Mouse (Mus musculus) MEL (cell line): ENCODE measurements around the gene Robo1. TPM values are rescaled to one million over a fixed set of nuclear protein-coding genes. Genes with fewer than 3 reads are reported as not detected.

ENCODE experiments used
- DNase-seq: peaks from one replicate; pipeline ENCODE4 v3.0.0; 2011; ENCODE audit warnings: low read depth, low spot score
- H3K27ac ChIP-seq: 2 replicates; pipeline ENCODE4 v1.5.1; 2012; ENCODE audit warnings: low read depth, mild to moderate bottlenecking, control low read depth, low read length, moderate library complexity; ENCODE audit not compliant: control insufficient read depth
- H3K27me3 ChIP-seq, 2 experiments: fragments of 150-350 bp in 1 of 2; sonication (generic) in 1 of 2; 2 replicates each; pipeline ENCODE4 v1.6.1; 2012; ENCODE audit warnings: low read length in 2 of 2, mild to moderate bottlenecking in 2 of 2, improper control_type of control experiment in 1 of 2, moderate library complexity in 1 of 2; ENCODE audit not compliant: insufficient read depth in 2 of 2, control insufficient read depth in 1 of 2
- H3K36me3 ChIP-seq, 2 experiments: 2 replicates each; pipeline ENCODE4 v1.6.1; 2012 to 2014; ENCODE audit warnings: low read length in 2 of 2, improper control_type of control experiment in 1 of 2, inconsistent platforms in 1 of 2, mild to moderate bottlenecking in 1 of 2; ENCODE audit not compliant: insufficient read depth in 2 of 2, control insufficient read depth in 1 of 2
- H3K4me1 ChIP-seq, 2 experiments: fragments of 150-350 bp in 1 of 2; sonication (generic) in 1 of 2; 2 replicates each; pipeline ENCODE4 v1.6.1; 2012; ENCODE audit warnings: low read length in 2 of 2, improper control_type of control experiment in 1 of 2, mild to moderate bottlenecking in 1 of 2; ENCODE audit not compliant: insufficient read depth in 2 of 2, control insufficient read depth in 1 of 2
- H3K4me3 ChIP-seq, 2 experiments: fragments of 150-350 bp in 1 of 2; sonication (generic) in 1 of 2; 2 replicates each; pipeline ENCODE4 v1.5.1; 2012; ENCODE audit warnings: low read depth in 2 of 2, low read length in 2 of 2, mild to moderate bottlenecking in 2 of 2, moderate library complexity in 2 of 2, control low read depth in 1 of 2, improper control_type of control experiment in 1 of 2; ENCODE audit not compliant: control insufficient read depth in 1 of 2, insufficient read depth in 1 of 2
- H3K79me2 ChIP-seq: 2 replicates; pipeline ENCODE4 v1.6.1; 2012; ENCODE audit warnings: mild to moderate bottlenecking, low read length, moderate library complexity; ENCODE audit not compliant: control insufficient read depth, poor library complexity, insufficient read depth
- H3K9ac ChIP-seq: 2 replicates; pipeline ENCODE4 v1.6.1; 2012; ENCODE audit warnings: low read depth, mild to moderate bottlenecking, control low read depth, low read length, moderate library complexity; ENCODE audit not compliant: control insufficient read depth, poor library complexity, severe bottlenecking
- H3K9me3 ChIP-seq: fragments of 150-350 bp; sonication (generic); replicated peaks from 2 replicates; pipeline ENCODE4 v1.6.1; 2012; ENCODE audit warnings: mild to moderate bottlenecking, low read length, improper control_type of control experiment, moderate library complexity; ENCODE audit not compliant: insufficient read depth
- BHLHE40 ChIP-seq: IDR thresholded peaks from 2 replicates; pipeline ENCODE4 v1.6.1; 2012; ENCODE audit warnings: low read depth, mild to moderate bottlenecking, inconsistent platforms, low read length, improper control_type of control experiment, borderline replicate concordance
- CHD1 ChIP-seq: IDR thresholded peaks from 2 replicates; pipeline ENCODE4 v1.6.1; 2012; ENCODE audit warnings: low read depth, mild to moderate bottlenecking, inconsistent platforms, low read length, improper control_type of control experiment
- CHD2 ChIP-seq: IDR thresholded peaks from 2 replicates; pipeline ENCODE4 v1.6.1; 2011; ENCODE audit warnings: low read length, improper control_type of control experiment
- ELF1 ChIP-seq: IDR thresholded peaks from 2 replicates; pipeline ENCODE4 v1.6.1; 2014; ENCODE audit warnings: low read depth, mild to moderate bottlenecking, inconsistent platforms, low read length, improper control_type of control experiment, moderate library complexity
- EP300 ChIP-seq, 2 experiments: IDR thresholded peaks; 2 replicates each; pipeline ENCODE4 v1.6.1; 2011; ENCODE audit warnings: improper control_type of control experiment in 2 of 2, low read length in 2 of 2, low read depth in 1 of 2, mild to moderate bottlenecking in 1 of 2
- GABPA ChIP-seq: IDR thresholded peaks from 2 replicates; pipeline ENCODE4 v1.6.1; 2012; ENCODE audit warnings: low read depth, mild to moderate bottlenecking, inconsistent platforms, low read length, improper control_type of control experiment, moderate library complexity
- HCFC1 ChIP-seq: IDR thresholded peaks from 2 replicates; pipeline ENCODE4 v1.6.1; 2012; ENCODE audit warnings: low read depth, mild to moderate bottlenecking, inconsistent platforms, low read length, improper control_type of control experiment, moderate library complexity
- KAT2A ChIP-seq: conservative IDR thresholded peaks from 2 replicates; pipeline ENCODE4 v1.6.1; 2012; ENCODE audit warnings: low read depth, low read length, improper control_type of control experiment, inconsistent platforms
- MXI1 ChIP-seq: IDR thresholded peaks from 2 replicates; pipeline ENCODE4 v1.6.1; 2011; ENCODE audit warnings: mild to moderate bottlenecking, low read depth, low read length, improper control_type of control experiment
- MYC ChIP-seq: IDR thresholded peaks from 2 replicates; pipeline ENCODE4 v1.6.1; 2011; ENCODE audit warnings: low read depth, mild to moderate bottlenecking, low read length, improper control_type of control experiment, moderate library complexity
- NRF1 ChIP-seq: IDR thresholded peaks from 2 replicates; pipeline ENCODE4 v1.6.1; 2014; ENCODE audit warnings: low read depth, mild to moderate bottlenecking, inconsistent platforms, low read length, improper control_type of control experiment, moderate library complexity; ENCODE audit not compliant: poor library complexity, insufficient read depth, severe bottlenecking
- POLR2AphosphoS2 ChIP-seq: IDR thresholded peaks from 2 replicates; pipeline ENCODE4 v1.6.1; 2011; ENCODE audit warnings: low read length, improper control_type of control experiment
- POLR2AphosphoS5 ChIP-seq: IDR thresholded peaks from 2 replicates; pipeline ENCODE4 v1.6.1; 2012; ENCODE audit warnings: low read depth, borderline replicate concordance, mild to moderate bottlenecking, inconsistent platforms, low read length, moderate library complexity, mixed read lengths
- SIN3A ChIP-seq: IDR thresholded peaks from 2 replicates; pipeline ENCODE4 v1.6.1; 2012; ENCODE audit warnings: low read length, improper control_type of control experiment, inconsistent platforms
- SMC3 ChIP-seq: IDR thresholded peaks from 2 replicates; pipeline ENCODE4 v1.6.1; 2011; ENCODE audit warnings: low read depth, low read length, improper control_type of control experiment
- TCF12 ChIP-seq: IDR thresholded peaks from 2 replicates; pipeline ENCODE4 v1.6.1; 2014; ENCODE audit warnings: low read depth, mild to moderate bottlenecking, inconsistent platforms, low read length, improper control_type of control experiment, moderate library complexity
- USF1 ChIP-seq: IDR thresholded peaks from 2 replicates; pipeline ENCODE4 v1.6.1; 2014; ENCODE audit warnings: low read depth, mild to moderate bottlenecking, inconsistent platforms, low read length, improper control_type of control experiment, moderate library complexity
- USF2 ChIP-seq, 2 experiments: IDR thresholded peaks; 2 replicates each; pipeline ENCODE4 v1.6.1; 2011 to 2012; ENCODE audit warnings: improper control_type of control experiment in 2 of 2, low read length in 2 of 2, borderline replicate concordance in 1 of 2, inconsistent platforms in 1 of 2, low read depth in 1 of 2, mild to moderate bottlenecking in 1 of 2; ENCODE audit not compliant: insufficient read depth in 1 of 2
- ZC3H11A ChIP-seq: IDR thresholded peaks from 2 replicates; pipeline ENCODE4 v1.6.1; 2012; ENCODE audit warnings: low read depth, mild to moderate bottlenecking, inconsistent platforms, low read length, improper control_type of control experiment
- ZKSCAN1 ChIP-seq: IDR thresholded peaks from 2 replicates; pipeline ENCODE4 v1.6.1; 2012; ENCODE audit warnings: low read depth, mild to moderate bottlenecking, inconsistent platforms, low read length, improper control_type of control experiment, moderate library complexity
- ZNF384 ChIP-seq: IDR thresholded peaks from 2 replicates; pipeline ENCODE4 v1.6.1; 2012; ENCODE audit warnings: low read depth, mild to moderate bottlenecking, inconsistent platforms, low read length, improper control_type of control experiment
- polyA plus RNA-seq, 2 experiments: library from polyadenylated mRNA; stranded (reverse) in 1 of 2; unstranded in 1 of 2; fragments of >175 nt in 1 of 2; fragments of >200 nt in 1 of 2; gene quantifications; 2 replicates each; pipeline versions ENCODE4 v1.2.1 to v1.2.4; 2012; ENCODE audit warnings: low replicate concordance in 2 of 2, low read depth in 1 of 2; ENCODE audit not compliant: insufficient read length in 2 of 2, insufficient read depth in 1 of 2, missing spikeins in 1 of 2
- total RNA-seq: library from RNA; depleted of rRNA; stranded (reverse); fragments of 300-350 nt; gene quantifications from 2 replicates; pipeline ENCODE4 v1.2.3, GENCODE M21; 2012

Robo1 gene
- total and polyA plus RNA-seq, 3 experiments = not detected

- Histone ChIP-seq H3K27me3 (no peaks in the 10 kb centered on the region), H3K4me1 (no peaks in the 10 kb centered on the region), H3K9me3 (no peaks in the 10 kb centered on the region), H3K27ac (no peak overlapping the region), H3K36me3 (no peaks in the 10 kb centered on the region), H3K4me3 (no peak overlapping the region), H3K79me2 (no peaks in the 10 kb centered on the region), H3K9ac (no peak overlapping the region)
- DNase-seq = no peak
- TF ChIP-seq HCFC1 = no peak
- no peak for TF ChIP-seq POLR2AphosphoS5
- no peak for TF ChIP-seq USF1
- no peak for TF ChIP-seq CHD2
- TF ChIP-seq USF2 (IDR thresholded peaks at IDR 0.05; ENCODE audit: borderline replicate concordance in 1 of 2, insufficient read depth in 1 of 2, low read depth in 1 of 2, low read length in 2 of 2) = no peak
- no peak for TF ChIP-seq TCF12
- TF ChIP-seq MYC = no peak
- no peak for TF ChIP-seq EP300 (IDR thresholded peaks at IDR 0.05; ENCODE audit: low read depth in 1 of 2, low read length in 2 of 2)
- TF ChIP-seq ZNF384 = no peak
- no peak for TF ChIP-seq ZC3H11A
Measured at GRCm38 (mm10) chr16:73016801-73017200, 708.7 kb downstream of the Robo1 start.

GRCm38 (mm10) chr16:73024326-73024725 is 716.2 kb downstream of the Robo1 start:
- no peaks in the 10 kb centered on the region for H3K36me3 ChIP-seq
- H3K79me2 ChIP-seq = no peaks in the 10 kb centered on the region
- H3K27ac ChIP-seq = no peak overlapping the region
- H3K27me3 ChIP-seq = no peaks in the 10 kb centered on the region
- H3K4me1 ChIP-seq = no peaks in the 10 kb centered on the region
- no peak for TF ChIP-seq USF1
- H3K9me3 ChIP-seq = no peaks in the 10 kb centered on the region
- no peak overlapping the region for H3K9ac ChIP-seq
- DNase-seq = no peak
- H3K4me3 ChIP-seq = no peak overlapping the region

GRCm38 (mm10) chr16:73027692-73028091 is 719.6 kb downstream of the Robo1 start:
- Histone ChIP-seq H3K79me2 (no peaks in the 10 kb centered on the region), H3K4me3 (no peak overlapping the region), H3K27me3 (no peaks in the 10 kb centered on the region), H3K4me1 (no peaks in the 10 kb centered on the region), H3K36me3 (no peaks in the 10 kb centered on the region), H3K9me3 (no peaks in the 10 kb centered on the region), H3K9ac (no peak overlapping the region), H3K27ac (no peak overlapping the region)
- DNase-seq = no peak
- no peak for TF ChIP-seq TCF12
- TF ChIP-seq POLR2AphosphoS5 = no peak
- TF ChIP-seq ELF1 = no peak
- no peak for TF ChIP-seq BHLHE40
- TF ChIP-seq CHD1 = no peak
- no peak for TF ChIP-seq KAT2A
- no peak for TF ChIP-seq HCFC1
- TF ChIP-seq NRF1 = no peak
- TF ChIP-seq POLR2AphosphoS2 = no peak
- no peak for TF ChIP-seq SIN3A
- TF ChIP-seq GABPA = no peak
- no peak for TF ChIP-seq SMC3
- no peak for TF ChIP-seq MXI1
- no peak for TF ChIP-seq USF1
- no peak for TF ChIP-seq ZKSCAN1
